Mouse (Mus musculus): ENCODE results near the gene Rbm3. TPM values are rescaled to one million over a fixed set of nuclear protein-coding genes. Genes with fewer than 3 reads are reported as not detected.

Gene Rbm3
- polyA plus RNA-seq, 1 experiment: 235 TPM

Other genes starting within 250 kb of the Rbm3 start
- gene Pqbp1, start 246.6 kb downstream of the Rbm3 start, polyA plus RNA-seq (2012; rRNA removed): 188 and 192 TPM in 2 replicates
- 17.8 and 20.3 TPM in 2 replicates for gene Timm17b, start 246.5 kb downstream of the Rbm3 start, polyA plus RNA-seq (2012; rRNA removed)
- not detected in 2 replicates for gene Gm10491, start 238.0 kb downstream of the Rbm3 start, polyA plus RNA-seq (2012; rRNA removed)
- not detected in 2 replicates for gene Gm10490, start 236.3 kb downstream of the Rbm3 start, polyA plus RNA-seq (2012; rRNA removed)
- gene Pcsk1n, start 226.1 kb downstream of the Rbm3 start, polyA plus RNA-seq (2012; rRNA removed): 456 and 602 TPM in 2 replicates
- 0.10 TPM in 1 of 2 replicates, not detected in the other for gene Eras, start 217.3 kb downstream of the Rbm3 start, polyA plus RNA-seq (2012; rRNA removed)
- gene Hdac6, start 198.0 kb downstream of the Rbm3 start, polyA plus RNA-seq (2012; rRNA removed): 71.9 and 81.8 TPM in 2 replicates
- gene Gata1, start 167.8 kb downstream of the Rbm3 start, polyA plus RNA-seq (2012; rRNA removed): not detected in 2 replicates
- gene Glod5, start 127.4 kb downstream of the Rbm3 start, polyA plus RNA-seq (2012; rRNA removed): 0.60 and 0.84 TPM in 2 replicates
- gene Suv39h1, start 71.1 kb downstream of the Rbm3 start, polyA plus RNA-seq (2012; rRNA removed): 25.0 and 27.5 TPM in 2 replicates
- gene Was, start 55.4 kb downstream of the Rbm3 start, polyA plus RNA-seq (2012; rRNA removed): 1.1 and 1.4 TPM in 2 replicates
- gene Wdr13, start 13.0 kb downstream of the Rbm3 start, polyA plus RNA-seq (2012; rRNA removed): 221 and 236 TPM in 2 replicates
- 16.7 TPM in 2 replicates for gene Tbc1d25, start 30.3 kb upstream of the Rbm3 start, polyA plus RNA-seq (2012; rRNA removed)
- gene Ebp, start 47.6 kb upstream of the Rbm3 start, polyA plus RNA-seq (2012; rRNA removed): 20.0 and 22.7 TPM in 2 replicates
- 112 and 115 TPM in 2 replicates for gene Porcn, start 60.6 kb upstream of the Rbm3 start, polyA plus RNA-seq (2012; rRNA removed)
- 28.2 and 28.4 TPM in 2 replicates for gene Ftsj1, start 106.5 kb upstream of the Rbm3 start, polyA plus RNA-seq (2012; rRNA removed)
- 10.3 and 12.2 TPM in 2 replicates for gene Slc38a5, start 125.3 kb upstream of the Rbm3 start, polyA plus RNA-seq (2012; rRNA removed)
- gene Ssxb10, start 181.5 kb upstream of the Rbm3 start, polyA plus RNA-seq (2012; rRNA removed): not detected in 2 replicates
- gene Ssxb9, start 221.1 kb upstream of the Rbm3 start, polyA plus RNA-seq (2012; rRNA removed): not detected in 2 replicates